Mouse (Mus musculus): ENCODE measurements around the gene Serpinh1. TPM values are rescaled to one million over a fixed set of nuclear protein-coding genes. Genes with fewer than 3 reads are reported as not detected.
"Not testable (repeated sequence)": the region's sequence is repeated elsewhere in the genome, so short reads cannot be mapped to it uniquely, and the experiment has no call there.

Serpinh1 gene
- polyA plus RNA-seq, 1 experiment from 2014 or later: 861 TPM

GRCm38 (mm10) chr7:99384101-99384611 lies 31.1 kb upstream of the Serpinh1 start:
- 28% methylated on average over 4 of the region's 4 CpGs for WGBS
- peak overlapping the region; percentile 68 for H3K4me3 ChIP-seq
- H3K27ac ChIP-seq: peak overlapping the region; percentile 99
- peaks cover 26% of the 10 kb centered on the region for H3K36me3 ChIP-seq
- peaks cover 94% of the 10 kb centered on the region for H3K4me1 ChIP-seq (replicated peaks)
- H3K9me3 ChIP-seq: no peaks in the 10 kb centered on the region
- peaks cover 11% of the 10 kb centered on the region for H3K27me3 ChIP-seq (ENCODE audit: insufficient read depth, poor library complexity, severe bottlenecking)
- no peak for DNase-seq (ENCODE audit: low spot score)

DNA sequence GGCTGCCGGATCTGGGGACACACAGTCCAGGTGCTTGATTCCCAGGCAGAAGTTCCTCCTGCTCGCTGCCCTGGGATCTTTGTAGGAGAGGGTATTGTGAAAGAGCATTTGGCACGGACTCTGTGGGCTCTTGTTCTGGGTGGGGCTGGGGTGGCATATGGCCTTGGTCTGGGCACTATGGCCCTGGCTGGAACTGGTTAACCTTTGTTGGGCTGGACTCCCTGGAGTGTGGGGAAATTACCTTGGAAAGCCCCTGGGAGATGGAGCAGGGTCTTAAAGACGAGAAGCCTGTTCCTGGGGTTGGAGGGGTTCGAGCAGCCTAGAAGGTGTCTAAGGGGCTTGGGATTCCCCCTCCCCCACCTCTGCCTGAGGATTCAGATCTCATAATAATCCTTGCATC lies 30.2 kb upstream of the Serpinh1 start:
- Histone ChIP-seq H3K27me3 (ENCODE audit: insufficient read depth, poor library complexity, severe bottlenecking) (peaks cover 11% of the 10 kb centered on the region), H3K4me1 (replicated peaks) (peaks cover 94% of the 10 kb centered on the region), H3K9me3 (no peaks in the 10 kb centered on the region), H3K36me3 (peaks cover 17% of the 10 kb centered on the region), H3K27ac (peak overlapping the region; percentile 99), H3K4me3 (peak overlapping the region; percentile 68)
- WGBS: 50% methylated on average over 5 of the region's 5 CpGs
- no peak for DNase-seq (ENCODE audit: low spot score)

GRCm38 (mm10) chr7:99382088-99383000 lies 29.3 kb upstream of the Serpinh1 start:
- 11% methylated on average over 30 of the region's 30 CpGs for WGBS
- Histone ChIP-seq H3K4me1 (replicated peaks) (peaks cover 89% of the 10 kb centered on the region), H3K9me3 (no peaks in the 10 kb centered on the region), H3K4me3 (peak overlapping the region; percentile 68), H3K36me3 (peaks cover 8% of the 10 kb centered on the region), H3K27ac (peak overlapping the region; percentile 99), H3K27me3 (ENCODE audit: insufficient read depth, poor library complexity, severe bottlenecking) (peaks cover 11% of the 10 kb centered on the region)
- no peak for DNase-seq (ENCODE audit: low spot score)

DNA sequence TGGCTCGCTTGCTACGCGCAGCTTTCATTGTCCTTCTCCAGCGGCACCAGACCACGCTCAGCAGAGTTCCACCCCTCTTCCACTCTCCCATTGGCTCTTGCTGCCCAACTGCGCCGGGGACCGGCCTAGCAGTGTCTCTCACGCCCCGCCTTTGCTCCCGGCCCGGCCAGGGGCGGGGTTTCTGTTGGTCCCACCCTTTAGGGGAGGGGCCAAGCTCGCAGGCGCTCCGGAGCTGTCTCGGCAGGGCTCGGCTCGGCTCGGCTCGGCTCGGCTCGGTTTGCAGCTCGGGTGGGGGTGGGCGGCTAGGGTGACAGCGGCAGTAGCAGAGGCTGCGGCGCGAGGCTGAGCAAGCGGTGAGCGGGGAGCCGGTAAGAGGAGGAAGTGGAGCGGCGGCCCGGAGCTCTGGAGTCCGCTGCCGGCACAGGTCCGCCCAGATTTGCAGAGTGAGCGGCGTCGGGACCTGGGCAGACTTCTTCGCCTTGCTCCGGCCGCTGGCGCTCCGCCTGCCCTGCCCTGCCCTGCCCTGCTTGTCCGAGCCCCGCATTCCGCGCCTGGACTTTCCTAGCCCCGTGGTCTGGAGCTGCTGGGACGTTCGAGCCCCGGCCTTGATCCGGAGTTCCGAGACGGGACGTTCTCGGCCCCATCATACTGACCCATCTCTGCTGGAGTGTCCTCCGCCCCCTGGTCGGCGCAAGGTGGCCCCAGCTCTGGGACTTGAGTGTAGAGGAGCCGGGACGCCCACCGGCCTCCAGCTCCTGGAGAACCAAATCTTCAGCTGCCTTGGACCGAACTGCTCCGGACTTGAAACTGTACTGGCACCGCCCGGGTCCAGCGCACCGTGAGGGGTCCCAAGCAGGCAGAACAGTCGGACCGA lies 28.4 kb upstream of the Serpinh1 start, which contains the start of gene Gdpd5:
Gdpd5 (plus strand) TSS at position 201 of the 874 bp plus-strand sequence.
- Histone ChIP-seq H3K27me3 (ENCODE audit: insufficient read depth, poor library complexity, severe bottlenecking) (peaks cover 11% of the 10 kb centered on the region), H3K4me1 (replicated peaks) (peaks cover 80% of the 10 kb centered on the region), H3K36me3 (no peaks in the 10 kb centered on the region), H3K27ac (peak within 1 kb of the TSS; percentile 99), H3K9me3 (0 out of 2 replicates have a peak, but pooled peaks cover 3% of the 10 kb centered on the region), H3K4me3 (peak within 1 kb of the TSS; percentile 68)
- peak; percentile 100 for DNase-seq (ENCODE audit: low spot score)
- under 1% methylated on average over 73 of the region's 73 CpGs for WGBS

GRCm38 (mm10) chr7:99380491-99381213 lies 27.6 kb upstream of the Serpinh1 start:
- Histone ChIP-seq H3K27me3 (ENCODE audit: insufficient read depth, poor library complexity, severe bottlenecking) (peaks cover 11% of the 10 kb centered on the region), H3K4me1 (replicated peaks) (peaks cover 72% of the 10 kb centered on the region), H3K4me3 (peak overlapping the region; percentile 68), H3K36me3 (no peaks in the 10 kb centered on the region), H3K9me3 (0 out of 2 replicates have a peak, but pooled peaks cover 3% of the 10 kb centered on the region), H3K27ac (peak overlapping the region; percentile 99)
- under 1% methylated on average over 24 of the region's 24 CpGs for WGBS
- peak; percentile 81 for DNase-seq (ENCODE audit: low spot score)

DNA sequence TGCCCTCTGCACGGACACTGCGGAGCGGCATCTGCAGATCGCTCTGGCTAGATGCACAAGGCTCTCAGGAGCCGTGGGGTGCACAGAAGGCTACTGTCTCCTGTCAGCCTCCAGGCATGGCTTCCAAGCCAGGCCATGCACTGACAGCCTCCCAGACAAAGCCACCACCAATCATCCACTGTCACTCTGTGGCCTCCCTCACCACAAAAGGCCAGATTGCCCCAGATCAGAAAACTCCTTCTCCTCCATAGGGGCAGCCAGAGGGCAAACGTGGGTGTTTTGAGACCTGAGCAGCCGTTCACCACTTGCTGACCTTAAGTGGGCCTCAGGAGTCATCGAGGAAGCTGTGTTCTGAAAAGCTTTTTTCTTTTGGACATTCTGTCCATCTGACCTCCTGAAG lies 25.8 kb upstream of the Serpinh1 start:
- H3K36me3 ChIP-seq: no peaks in the 10 kb centered on the region
- 0 out of 2 replicates have a peak, but pooled peaks cover 3% of the 10 kb centered on the region for H3K9me3 ChIP-seq
- peaks cover 54% of the 10 kb centered on the region for H3K4me1 ChIP-seq (replicated peaks)
- H3K4me3 ChIP-seq: 0 out of 2 replicates have a peak overlapping the region, but pooled peaks have one; percentile 5
- H3K27ac ChIP-seq: peak overlapping the region; percentile 99
- 47% methylated on average over 8 of the region's 8 CpGs for WGBS
- H3K27me3 ChIP-seq (ENCODE audit: insufficient read depth, poor library complexity, severe bottlenecking): peaks cover 11% of the 10 kb centered on the region
- DNase-seq (ENCODE audit: low spot score): no peak

GRCm38 (mm10) chr7:99375455-99375854 lies 22.4 kb upstream of the Serpinh1 start:
- Histone ChIP-seq H3K36me3 (no peaks in the 10 kb centered on the region), H3K9me3 (0 out of 2 replicates have a peak, but pooled peaks cover 3% of the 10 kb centered on the region), H3K4me1 (replicated peaks) (peaks cover 29% of the 10 kb centered on the region), H3K4me3 (no peak overlapping the region), H3K27me3 (ENCODE audit: insufficient read depth, poor library complexity, severe bottlenecking) (0 out of 2 replicates have a peak, but pooled peaks cover 4% of the 10 kb centered on the region), H3K27ac (no peak overlapping the region)
- peak; percentile 73 for DNase-seq (ENCODE audit: low spot score)
- WGBS: 6% methylated on average over 4 of the region's 4 CpGs

DNA sequence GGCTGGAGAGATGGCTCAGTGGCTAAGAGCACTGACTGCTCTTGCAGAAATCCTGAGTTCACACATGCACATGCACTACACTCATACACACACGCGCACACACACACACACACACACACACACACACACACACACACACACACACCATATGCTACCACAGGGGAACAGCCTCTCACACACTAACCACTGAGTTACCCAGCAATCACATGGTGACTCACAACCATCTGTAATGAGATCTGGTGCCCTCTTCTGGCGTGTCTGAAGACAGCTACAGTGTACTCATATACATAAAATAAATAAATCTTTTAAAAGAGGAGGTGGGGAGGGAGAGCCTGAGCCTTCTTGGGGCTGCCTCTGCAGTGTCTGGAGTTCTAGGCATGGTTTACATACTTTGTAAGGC lies 21.3 kb upstream of the Serpinh1 start:
- H3K27me3 ChIP-seq (ENCODE audit: insufficient read depth, poor library complexity, severe bottlenecking); H3K27ac ChIP-seq; H3K9me3 ChIP-seq; H3K4me3 ChIP-seq; H3K36me3 ChIP-seq; DNase-seq (ENCODE audit: low spot score): not testable (repeated sequence)
- 72% methylated on average over 3 of the region's 3 CpGs for WGBS
- H3K4me1 ChIP-seq (replicated peaks): peaks cover 17% of the 10 kb centered on the region

DNA sequence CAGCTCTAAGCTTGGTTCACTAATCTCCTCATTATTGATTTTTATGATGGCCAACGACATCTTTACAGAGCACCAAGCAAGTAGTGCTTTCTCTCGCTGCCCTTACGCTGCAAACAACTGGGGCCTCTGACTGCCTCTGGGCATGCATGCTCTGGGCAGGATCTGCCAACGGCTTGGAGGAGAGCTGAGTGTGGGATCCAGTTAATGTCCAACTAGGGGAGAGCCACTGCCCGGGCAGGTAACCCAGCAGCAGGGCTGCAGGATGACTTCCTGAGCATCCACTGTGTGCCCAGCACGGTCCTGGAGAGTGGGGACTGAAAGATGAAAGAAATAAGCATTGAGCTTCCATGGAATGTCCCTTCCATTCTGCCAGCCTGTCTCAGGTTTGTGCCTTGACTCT lies 13.7 kb upstream of the Serpinh1 start:
- DNase-seq (ENCODE audit: low spot score): no peak
- Histone ChIP-seq H3K4me3 (no peak overlapping the region), H3K27ac (0 out of 2 replicates have a peak overlapping the region, but pooled peaks have one; percentile 29), H3K36me3 (no peaks in the 10 kb centered on the region), H3K27me3 (ENCODE audit: insufficient read depth, poor library complexity, severe bottlenecking) (peaks cover 11% of the 10 kb centered on the region; the same call in 1 of the 2 replicates), H3K4me1 (replicated peaks) (peaks cover 25% of the 10 kb centered on the region), H3K9me3 (peaks cover 4% of the 10 kb centered on the region; the same call in 1 of the 2 replicates)
- WGBS: 79% methylated on average over 6 of the region's 6 CpGs

DNA sequence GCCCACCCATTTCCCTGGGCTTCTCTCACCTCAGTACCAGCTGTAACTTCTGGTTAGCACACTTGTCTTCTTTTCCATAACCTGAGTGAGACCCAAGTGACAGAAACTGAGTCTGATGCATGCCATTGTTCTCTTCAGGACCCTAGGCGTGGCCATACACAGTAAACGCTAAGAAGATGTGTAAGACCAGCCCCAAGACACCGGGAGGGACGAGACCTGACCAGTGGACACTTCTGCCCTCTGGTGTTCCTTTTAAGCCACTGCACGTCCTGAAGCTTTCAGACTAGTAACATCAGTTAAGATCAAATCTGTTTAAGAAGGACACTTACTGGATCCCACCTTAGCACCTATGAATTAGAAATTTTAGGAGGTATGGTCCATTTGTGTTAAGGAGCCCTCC lies 12.0 kb upstream of the Serpinh1 start:
- Histone ChIP-seq H3K9me3 (peaks cover 4% of the 10 kb centered on the region; the same call in 1 of the 2 replicates), H3K36me3 (no peaks in the 10 kb centered on the region), H3K4me3 (no peak overlapping the region), H3K27ac (peak overlapping the region; percentile 62), H3K27me3 (ENCODE audit: insufficient read depth, poor library complexity, severe bottlenecking) (peaks cover 11% of the 10 kb centered on the region; the same call in 1 of the 2 replicates), H3K4me1 (replicated peaks) (peaks cover 38% of the 10 kb centered on the region)
- peak; percentile 76 for DNase-seq (ENCODE audit: low spot score)
- WGBS: 2% methylated on average over 5 of the region's 5 CpGs

GRCm38 (mm10) chr7:99362137-99362536 lies 9.1 kb upstream of the Serpinh1 start:
- peaks cover 47% of the 10 kb centered on the region for H3K4me1 ChIP-seq (replicated peaks)
- no peak overlapping the region for H3K4me3 ChIP-seq
- H3K9me3 ChIP-seq: peaks cover 4% of the 10 kb centered on the region; the same call in 1 of the 2 replicates
- 81% methylated on average over 2 of the region's 2 CpGs for WGBS
- H3K27ac ChIP-seq: peak overlapping the region; percentile 54; the same call in 1 of the 2 replicates
- DNase-seq (ENCODE audit: low spot score): no peak
- no peaks in the 10 kb centered on the region for H3K36me3 ChIP-seq
- 0 out of 2 replicates have a peak, but pooled peaks cover 6% of the 10 kb centered on the region for H3K27me3 ChIP-seq (ENCODE audit: insufficient read depth, poor library complexity, severe bottlenecking)

Data from hindbrain, embryonic 10.5 days (tissue).